Mouse (Mus musculus): ENCODE results near the gene Vmn1r62.
"Not testable (repeated sequence)": the region's sequence is repeated elsewhere in the genome, so short reads cannot be mapped to it uniquely, and the experiment has no call there.

The Vmn1r62 gene

DNA sequence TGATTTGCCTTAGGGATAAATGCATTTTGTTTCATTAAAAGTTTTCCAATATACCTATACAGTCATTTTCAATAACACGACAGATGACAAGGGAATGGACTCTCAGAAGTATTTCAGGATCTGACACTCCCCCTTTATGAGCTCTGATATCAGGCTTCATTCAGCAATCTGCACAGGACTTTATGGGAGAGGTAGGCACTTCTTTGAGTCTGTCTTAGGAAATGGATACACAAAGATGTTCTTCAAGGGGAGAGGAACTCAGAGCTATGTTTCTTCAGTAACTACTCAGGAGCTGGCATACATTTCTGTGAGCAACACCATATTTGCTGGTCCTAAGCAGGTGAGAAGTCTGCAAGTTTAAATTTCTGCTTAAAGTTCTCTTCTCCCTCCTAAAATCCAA, at the start of gene Vmn1r62:
Gene Vmn1r62 (plus strand): TSS at position 301 of the 400 bp plus-strand sequence.
- DNase-seq: not testable (repeated sequence)

Measured in right cerebral cortex, postnatal 25 days (tissue).